Comparison of ENCODE assay signal across 12 mouse cellular contexts in genomic region chr7:132281753-132282152, GRCm38 (mm10). TPM values are rescaled to one million over a fixed set of nuclear protein-coding genes. Genes with fewer than 3 reads are reported as not detected.
A peak's percentile ranks its signal among the peaks of the same experiment; 100 is the strongest.
DNase-seq lines count a peak whose midpoint lies in the region; ATAC-seq and TF ChIP-seq lines count a peak whose summit lies in the region.
"Had no signal": no experiment of that assay in that cellular context is flagged by ENCODE, and none has a peak within 500 bp of the region (broad histone marks: within the 10 kb centered on the region; RNA-seq: fewer than 3 reads in every experiment).

No protein-coding gene starts in this region.

- no peak overlapping the region for H3K4me2 ChIP-seq in midbrain, embryonic 13.5 days (replicated peaks)
- no peak overlapping the region for H3K4me2 ChIP-seq in midbrain, embryonic 14.5 days (ENCODE audit: low read length)
- H3K4me2 ChIP-seq in hindbrain, postnatal 0 days (ENCODE audit: low read depth, low read length): no peak overlapping the region
- H3K4me2 ChIP-seq: liver, embryonic 11.5 days had no signal

- H3K27me3 ChIP-seq in midbrain, embryonic 13.5 days: no peaks in the 10 kb centered on the region
- no peaks in the 10 kb centered on the region for H3K27me3 ChIP-seq in midbrain, embryonic 14.5 days (ENCODE audit: control insufficient read depth, insufficient read depth, low read length)
- H3K27me3 ChIP-seq in hindbrain, postnatal 0 days (ENCODE audit: insufficient read depth, low read length): no peaks in the 10 kb centered on the region

- H3K4me3 ChIP-seq in midbrain, embryonic 13.5 days (replicated peaks): no peak overlapping the region
- H3K4me3 ChIP-seq in midbrain, embryonic 14.5 days (replicated peaks; ENCODE audit: low read depth, low read length): no peak overlapping the region
- H3K4me3 ChIP-seq in hindbrain, postnatal 0 days (ENCODE audit: low read length): no peak overlapping the region

- TF ChIP-seq CTCF in hindbrain, postnatal 0 days (IDR thresholded peaks at IDR 0.05; ENCODE audit: low read depth): no peak

- 58% methylated on average over 4 of the region's 4 CpGs for WGBS in midbrain, embryonic 13.5 days
- 59% methylated on average over 4 of the region's 4 CpGs for WGBS in midbrain, embryonic 14.5 days
- WGBS in hindbrain, postnatal 0 days: 51% methylated on average over 4 of the region's 4 CpGs

- peak overlapping the region; percentile 40; the same call in 1 of the 2 replicates for H3K27ac ChIP-seq in midbrain, embryonic 13.5 days
- no peak overlapping the region for H3K27ac ChIP-seq in midbrain, embryonic 14.5 days (replicated peaks; ENCODE audit: low read depth, low read length)
- H3K27ac ChIP-seq in hindbrain, postnatal 0 days: peak overlapping the region; percentile 17; the same call in 1 of the 2 replicates

- peaks cover 66% of the 10 kb centered on the region for H3K4me1 ChIP-seq in midbrain, embryonic 13.5 days (replicated peaks)
- peaks cover 36% of the 10 kb centered on the region for H3K4me1 ChIP-seq in midbrain, embryonic 14.5 days (ENCODE audit: control insufficient read depth, insufficient read depth, low read length)
- peaks cover 16% of the 10 kb centered on the region for H3K4me1 ChIP-seq in hindbrain, postnatal 0 days (ENCODE audit: insufficient read depth, low read length)

- DNase-seq in embryo, embryonic 10 days (ENCODE audit: low spot score): peak; percentile 18
- DNase-seq in embryo, embryonic 10.5 days (ENCODE audit: low spot score): no peak
- no peak for DNase-seq in midbrain, embryonic 14.5 days
- peak; percentile 78 to 80 for DNase-seq in cerebellum, postnatal 25 days
- peak; percentile 55 for DNase-seq in hindbrain, postnatal 0 days (ENCODE audit: low spot score)
- DNase-seq in heart, adult 11 months: no peak
- no peak for DNase-seq in thymus, postnatal 4 days
- DNase-seq: heart, postnatal 36 days; kidney, adult 8-10 months; thymus, postnatal 25 days had no signal

- H3K9ac ChIP-seq in midbrain, embryonic 13.5 days (replicated peaks): no peak overlapping the region
- no peak overlapping the region for H3K9ac ChIP-seq in midbrain, embryonic 14.5 days (replicated peaks; ENCODE audit: low read length)
- H3K9ac ChIP-seq in hindbrain, postnatal 0 days (replicated peaks; ENCODE audit: low read length): no peak overlapping the region

- ATAC-seq in midbrain, embryonic 13.5 days: no peak
- ATAC-seq in midbrain, embryonic 14.5 days (ENCODE audit: low FRiP score, low TSS enrichment): no peak
- peak; percentile 66 for ATAC-seq in hindbrain, postnatal 0 days

- no peaks in the 10 kb centered on the region; the same call in 1 of the 2 replicates for H3K36me3 ChIP-seq in midbrain, embryonic 13.5 days
- H3K36me3 ChIP-seq in midbrain, embryonic 14.5 days (ENCODE audit: control insufficient read depth, insufficient read depth, low read length): no peaks in the 10 kb centered on the region
- no peaks in the 10 kb centered on the region for H3K36me3 ChIP-seq in hindbrain, postnatal 0 days (ENCODE audit: insufficient read depth, low read length)

- no peaks in the 10 kb centered on the region for H3K9me3 ChIP-seq in midbrain, embryonic 13.5 days
- no peaks in the 10 kb centered on the region for H3K9me3 ChIP-seq in midbrain, embryonic 14.5 days (ENCODE audit: control insufficient read depth, low read length)
- no peaks in the 10 kb centered on the region for H3K9me3 ChIP-seq in hindbrain, postnatal 0 days (ENCODE audit: low read length)

RNA-seq across cellular contexts. Expression of gene Chst15, which starts 35.3 kb away (rescaled TPM):
- 17.9 and 18.6 TPM in 2 replicates for polyA plus RNA-seq in midbrain, embryonic 13.5 days (2015; fragmentation: Nextera tagmentation; extraction: Ambion mirVana)
- 13.3 and 17.8 TPM in 2 replicates for polyA plus RNA-seq in midbrain, embryonic 14.5 days (2014; fragmentation: Nextera tagmentation; extraction: Ambion mirVana)
- total RNA-seq in hindbrain, postnatal 0 days (2014; rRNA removed): 32.6 and 34.1 TPM in 2 replicates
- polyA plus RNA-seq in hindbrain, postnatal 0 days (2015; fragmentation: Nextera tagmentation; extraction: Ambion mirVana): 16.2 and 16.7 TPM in 2 replicates

Comparison
In these comparisons a context has a peak if more than half of its experiments do, and no peak if none do; other contexts are left out.
1. DNase-seq: peak in embryo, embryonic 10 days (single experiment), cerebellum, postnatal 25 days (2 of 2) and hindbrain, postnatal 0 days (single experiment); none in embryo, embryonic 10.5 days (single experiment), midbrain, embryonic 14.5 days (single experiment), heart, adult 11 months (single experiment) and thymus, postnatal 4 days (single experiment).